In genomic region chr13:103391396-103391795, GRCm38 (mm10) we compare ENCODE assay signal across 26 mouse cellular contexts. TPM values are rescaled to one million over a fixed set of nuclear protein-coding genes. Genes with fewer than 3 reads are reported as not detected.
DNase-seq lines count a peak whose midpoint lies in the region; ATAC-seq and TF ChIP-seq lines count a peak whose summit lies in the region.
"Had no signal": no experiment of that assay in that cellular context is flagged by ENCODE, and none has a peak within 500 bp of the region (broad histone marks: within the 10 kb centered on the region; RNA-seq: fewer than 3 reads in every experiment).

No protein-coding gene starts in this region.

- H3K27me3 ChIP-seq in heart, adult 2 months (ENCODE audit: control insufficient read depth, insufficient read depth, low read length) = no peaks in the 10 kb centered on the region
- H3K27me3 ChIP-seq in Patski = no peaks in the 10 kb centered on the region
- H3K27me3 ChIP-seq: embryonic facial prominence, embryonic 12.5 days; hindbrain, embryonic 12.5 days; intestine, embryonic 15.5 days; limb, embryonic 13.5 days; lung, embryonic 15.5 days; midbrain, embryonic 12.5 days had no signal

- in situ Hi-C loops in Patski (cut with MboI; ENCODE audit: low pct_unique_long_range_greater_than_20kb) = no loop called here

- no peak overlapping the region for H3K4me3 ChIP-seq in heart, adult 2 months
- H3K4me3 ChIP-seq: embryonic facial prominence, embryonic 12.5 days; hindbrain, embryonic 12.5 days; intestine, embryonic 15.5 days; limb, embryonic 13.5 days; lung, embryonic 15.5 days; midbrain, embryonic 12.5 days had no signal

- peak; percentile 24 for ATAC-seq in Patski
- ATAC-seq: forebrain, embryonic 16.5 days; hindbrain, postnatal 0 days; intestine, embryonic 15.5 days had no signal

- TF ChIP-seq EP300 in heart, adult 2 months (IDR thresholded peaks at IDR 0.05; ENCODE audit: insufficient read depth, low read depth, low read length) = no peak

- TF ChIP-seq CTCF in heart, adult 2 months (IDR thresholded peaks at IDR 0.05) = no peak
- no peak for TF ChIP-seq CTCF in Patski (IDR thresholded peaks at IDR 0.05)

- peak; percentile 26 for DNase-seq in adrenal gland, adult 8-10 months
- no peak for DNase-seq in adrenal gland, postnatal 25 days
- peak in 1 of 2 experiments; percentile 36 for DNase-seq in heart, adult 2 months
- no peak for DNase-seq in heart, postnatal 25 days (ENCODE audit: low spot score)
- DNase-seq in Patski (ENCODE audit: low read depth, low spot score) = no peak
- peak; percentile 97 for DNase-seq in gonadal fat pad, adult 2 months (ENCODE audit: low read depth)
- DNase-seq in kidney, adult 8-10 months = no peak
- DNase-seq: cerebellum, adult 11 months; cerebellum, adult 9-11 months; embryo, embryonic 11 days; gastrocnemius, postnatal 10 days; kidney, adult 2 months; right cerebral cortex, adult 18-20 months; thymus, adult 18-20 months; thymus, postnatal 25 days had no signal

- intact Hi-C loops in heart, adult 2 months (cut with DNase I) = no loop called here
- intact Hi-C loops in heart, postnatal 25 days (cut with DNase I) = no loop called here

- no peak for TF ChIP-seq POLR2A in heart, adult 2 months (IDR thresholded peaks at IDR 0.05; ENCODE audit: insufficient read depth, low read depth, low read length)

- H3K79me2 ChIP-seq in heart, adult 2 months (replicated peaks; ENCODE audit: control insufficient read depth, insufficient read depth, low read length) = no peaks in the 10 kb centered on the region

- CTCF ChIA-PET in Patski (lab: Charles Lee) = no interaction called here

- H3K4me1 ChIP-seq in heart, adult 2 months (ENCODE audit: control insufficient read depth, insufficient read depth, low read length) = no peaks in the 10 kb centered on the region; the same call in 1 of the 2 replicates
- H3K4me1 ChIP-seq: embryonic facial prominence, embryonic 12.5 days; hindbrain, embryonic 12.5 days; intestine, embryonic 15.5 days; limb, embryonic 13.5 days; lung, embryonic 15.5 days; midbrain, embryonic 12.5 days had no signal

- H3K9ac ChIP-seq in heart, adult 2 months (ENCODE audit: low read depth, low read length) = no peak overlapping the region
- H3K9ac ChIP-seq: embryonic facial prominence, embryonic 12.5 days; hindbrain, embryonic 12.5 days; intestine, embryonic 15.5 days; limb, embryonic 13.5 days; lung, embryonic 15.5 days; midbrain, embryonic 12.5 days had no signal

- peak overlapping the region; percentile 24 for H3K27ac ChIP-seq in heart, adult 2 months
- H3K27ac ChIP-seq: embryonic facial prominence, embryonic 12.5 days; hindbrain, embryonic 12.5 days; hindbrain, postnatal 0 days; intestine, embryonic 15.5 days; kidney, postnatal 0 days; limb, embryonic 13.5 days; lung, embryonic 15.5 days; midbrain, embryonic 12.5 days; stomach, postnatal 0 days had no signal

- no peaks in the 10 kb centered on the region for H3K36me3 ChIP-seq in heart, adult 2 months (ENCODE audit: control insufficient read depth, insufficient read depth, low read length)
- H3K36me3 ChIP-seq: embryonic facial prominence, embryonic 12.5 days; G1E; hindbrain, embryonic 12.5 days; intestine, embryonic 15.5 days; limb, embryonic 13.5 days; lung, embryonic 15.5 days; midbrain, embryonic 12.5 days had no signal

- WGBS in heart, adult 2 months = 71% methylated on average over 4 of the region's 4 CpGs

- POLR2A ChIA-PET in Patski (lab: Charles Lee) = interaction anchor here (1.0 kb wide), 1 partner anchor 16 kb away, joined by 4 read pairs; no protein-coding TSS in a partner anchor

RNA-seq across cellular contexts. Expression of gene Mast4, which starts 57.1 kb away (rescaled TPM):
- total RNA-seq in adrenal gland, adult 8-10 months (2022) = 100 to 1,000 TPM in 2 of 4 experiments, 10 to 100 TPM in 2; 81.3 to 212 (median 118) TPM
- total RNA-seq in adrenal gland, postnatal 25 days (2021) = 72.6 and 83.7 TPM in 2 replicates
- 10 to 100 TPM; 23.6 to 33.1 TPM for total RNA-seq in heart, adult 2 months (2021)
- polyA plus RNA-seq in heart, adult 2 months (2012; rRNA removed) = 8.5 and 13.8 TPM in 2 replicates
- total RNA-seq in heart, postnatal 25 days (2021) = 10 to 100 TPM; 34.5 to 36.8 TPM
- polyA plus RNA-seq in Patski (2021) = 10.5 TPM
- 7.9 and 9.0 TPM in 2 replicates for polyA plus RNA-seq in gonadal fat pad, adult 2 months (2012; rRNA removed)

Comparison
In these comparisons a context has a peak if more than half of its experiments do, and no peak if none do; other contexts are left out.
1. DNase-seq: peak in adrenal gland, adult 8-10 months (single experiment) and gonadal fat pad, adult 2 months (single experiment); none in adrenal gland, postnatal 25 days (single experiment), heart, postnatal 25 days (single experiment), Patski (single experiment) and kidney, adult 8-10 months (0 of 2).